Mouse (Mus musculus) urinary bladder, postnatal 4 days (tissue): ENCODE data around the gene Pttg1ip.

ENCODE experiments used
- DNase-seq, 2 experiments: peaks; one replicate each; pipeline ENCODE4 v3.0.0; 2021 to 2022; ENCODE audit warnings: low spot score in 2 of 2

Pttg1ip gene

DNA sequence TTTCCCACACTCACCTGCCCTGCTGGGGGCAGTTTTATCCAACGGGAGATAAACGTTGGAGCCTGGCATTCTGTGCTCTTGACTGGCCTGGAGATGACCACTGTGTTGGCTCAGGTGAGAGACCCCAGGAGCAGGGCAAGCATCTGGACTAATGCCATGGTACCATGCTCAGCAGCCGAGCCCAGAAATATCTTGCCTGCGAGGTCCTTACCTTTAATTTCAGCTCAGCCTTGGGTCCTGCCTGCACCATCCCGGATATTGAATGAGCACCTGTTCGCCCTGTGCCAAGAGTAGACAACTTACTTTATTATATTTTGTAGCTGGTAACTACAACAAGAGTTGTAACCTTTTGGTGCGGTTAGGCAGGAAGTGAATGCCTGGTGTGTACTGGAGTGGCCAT, 25.3 kb downstream of the Pttg1ip start:
- no peak for DNase-seq

DNA sequence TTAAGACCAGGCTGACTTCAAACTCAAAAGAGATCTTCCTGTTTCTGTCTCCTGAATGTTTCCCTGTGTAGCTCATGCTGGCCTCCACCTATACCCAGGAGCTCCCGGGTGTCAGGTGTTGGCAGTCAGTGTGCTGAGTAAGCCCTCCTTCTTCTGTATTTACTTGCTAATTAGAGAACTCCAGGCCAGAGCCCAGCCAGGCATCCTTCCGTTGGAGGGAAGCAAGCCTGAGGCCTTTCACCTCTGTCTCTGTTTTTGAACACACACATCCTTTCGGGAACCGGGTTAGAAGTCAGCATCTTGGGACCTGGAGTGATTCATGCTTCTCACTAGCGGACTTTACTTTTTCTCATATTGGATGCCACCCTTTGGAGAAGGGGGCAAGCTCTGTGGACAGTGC, 25.9 kb downstream of the Pttg1ip start:
- DNase-seq: no peak

DNA sequence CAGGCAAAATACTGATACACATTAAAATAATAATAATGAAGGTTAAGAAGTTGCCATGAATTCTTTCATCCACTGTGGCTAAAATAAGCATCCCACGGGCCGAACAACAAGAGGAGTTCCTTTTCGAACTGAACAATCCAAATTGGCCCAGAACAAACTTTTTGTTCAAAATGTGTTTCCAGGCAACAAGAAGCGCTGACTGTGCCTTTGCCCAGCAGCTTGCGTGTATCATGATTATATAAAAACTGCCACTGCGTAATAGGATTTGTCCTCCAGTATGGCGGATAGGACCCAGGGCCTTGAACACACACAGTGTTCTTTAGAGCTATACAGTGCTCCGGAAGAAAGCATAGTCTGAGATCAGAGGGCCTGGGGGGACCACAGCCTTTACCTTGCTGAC, 27.1 kb downstream of the Pttg1ip start:
- no peak for DNase-seq

DNA sequence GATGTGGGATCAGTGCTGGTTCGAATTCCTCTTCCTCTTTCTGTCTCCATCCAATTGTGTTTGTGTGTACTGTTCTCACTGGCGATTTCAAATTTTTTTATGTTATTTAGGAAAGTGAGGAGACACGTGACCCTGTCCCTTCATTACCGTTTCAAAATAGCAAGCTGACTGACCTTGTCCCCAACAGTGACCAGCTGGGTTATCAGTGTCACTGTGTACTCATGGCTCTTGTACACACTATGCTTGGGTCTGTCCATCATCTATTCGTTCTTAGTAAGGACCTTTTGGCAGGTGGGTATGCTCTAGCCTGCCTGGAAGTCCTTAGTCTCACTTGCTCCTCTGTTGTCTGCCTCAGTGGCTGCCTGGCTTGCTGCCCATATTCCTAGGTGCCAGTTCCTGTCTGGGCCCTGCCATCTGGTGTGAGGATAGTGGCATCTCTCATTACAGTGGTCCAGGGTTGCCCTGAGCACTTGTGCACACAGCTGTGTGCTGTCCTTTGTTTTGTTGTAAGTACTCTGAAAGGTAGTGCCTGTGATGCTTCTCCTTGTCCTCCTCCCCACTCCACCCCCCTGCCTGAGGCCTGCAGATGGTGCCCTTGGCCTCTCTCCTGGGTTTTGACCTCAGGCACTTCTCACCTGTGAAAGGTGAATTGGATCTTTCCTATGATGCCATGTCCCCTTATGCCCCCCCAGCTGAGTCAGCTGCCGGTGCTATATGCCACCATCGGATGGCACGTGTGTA, 28.9 kb downstream of the Pttg1ip start:
- DNase-seq: no peak

DNA sequence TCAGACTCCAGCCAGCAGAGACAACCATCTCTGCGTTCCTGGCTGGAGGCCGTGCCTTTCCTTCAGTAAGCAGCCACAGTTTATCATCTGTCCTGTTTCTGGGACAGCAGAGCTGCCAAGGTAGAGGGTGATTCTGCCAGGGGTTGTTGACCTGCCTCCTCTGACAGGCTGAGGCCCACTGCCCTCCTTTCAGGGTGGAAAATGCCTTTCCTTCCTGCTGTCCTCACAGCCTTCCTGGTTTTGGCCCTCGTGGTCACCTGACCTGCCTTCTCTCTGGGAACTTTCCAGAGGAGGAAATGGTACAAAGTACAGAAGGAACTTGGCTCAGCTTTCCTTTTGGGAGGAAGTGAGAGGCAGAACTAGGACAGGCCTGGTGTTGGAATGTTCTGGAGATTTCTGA, 31.9 kb downstream of the Pttg1ip start:
- DNase-seq: peak in 1 of 2 experiments; percentile 31

DNA sequence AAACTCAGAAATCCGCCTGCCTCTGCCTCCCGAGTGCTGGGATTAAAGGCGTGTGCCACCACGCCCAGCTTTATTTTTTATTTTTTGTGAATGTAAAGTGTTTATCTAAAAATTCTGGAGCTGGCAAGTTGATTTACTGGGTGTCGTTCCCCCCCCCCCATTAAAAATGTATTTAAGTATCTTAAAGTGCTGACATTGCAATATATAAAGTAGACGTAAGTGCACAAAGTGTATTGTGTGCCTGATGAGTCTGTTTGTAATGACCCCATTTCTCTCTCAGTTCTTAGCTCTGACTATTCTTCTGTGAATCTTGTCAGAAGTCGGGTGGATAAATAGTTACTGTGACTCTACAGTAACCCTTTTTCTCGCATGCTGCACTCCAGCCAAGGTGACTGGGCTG, 34.1 kb downstream of the Pttg1ip start:
- no peak for DNase-seq

DNA sequence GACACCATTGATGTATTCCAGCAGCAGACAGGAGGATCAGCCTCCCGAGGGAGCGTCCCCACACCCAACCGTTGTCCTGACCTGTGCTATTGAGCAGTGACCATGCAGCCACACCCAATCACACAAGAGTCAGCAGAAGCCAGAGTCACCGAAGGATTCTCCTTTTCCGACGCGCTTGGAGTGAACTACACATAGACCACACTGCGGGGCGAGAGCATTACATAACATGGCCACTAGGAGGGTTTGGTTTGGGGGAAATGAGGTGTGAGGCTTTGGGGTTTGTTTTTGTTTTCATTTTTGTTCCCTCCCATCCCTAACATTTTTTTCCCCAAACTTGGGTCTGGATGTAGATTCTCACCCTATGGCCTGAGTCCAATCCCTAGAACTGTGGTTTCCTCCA, 34.6 kb downstream of the Pttg1ip start:
- DNase-seq: no peak

DNA sequence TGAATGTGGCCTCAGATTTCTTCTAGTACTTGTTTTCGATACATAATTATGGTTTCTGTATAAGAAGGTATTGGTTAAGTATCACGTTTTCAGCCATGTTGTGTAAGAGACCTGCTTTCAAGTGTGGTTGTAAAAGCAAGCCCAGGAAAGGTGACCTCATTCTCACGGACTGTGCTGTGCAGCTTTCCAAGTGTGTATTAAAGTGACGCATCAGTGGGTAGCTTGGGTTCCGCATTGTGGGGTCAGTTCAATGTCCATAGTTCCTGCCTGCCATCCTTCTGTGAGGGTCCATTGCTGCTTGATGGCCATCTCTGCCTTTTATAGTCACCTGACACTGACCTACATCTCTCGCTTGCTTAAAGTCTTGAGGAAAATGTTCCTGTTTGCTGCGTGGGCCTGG, 35.4 kb downstream of the Pttg1ip start:
- no peak for DNase-seq

DNA sequence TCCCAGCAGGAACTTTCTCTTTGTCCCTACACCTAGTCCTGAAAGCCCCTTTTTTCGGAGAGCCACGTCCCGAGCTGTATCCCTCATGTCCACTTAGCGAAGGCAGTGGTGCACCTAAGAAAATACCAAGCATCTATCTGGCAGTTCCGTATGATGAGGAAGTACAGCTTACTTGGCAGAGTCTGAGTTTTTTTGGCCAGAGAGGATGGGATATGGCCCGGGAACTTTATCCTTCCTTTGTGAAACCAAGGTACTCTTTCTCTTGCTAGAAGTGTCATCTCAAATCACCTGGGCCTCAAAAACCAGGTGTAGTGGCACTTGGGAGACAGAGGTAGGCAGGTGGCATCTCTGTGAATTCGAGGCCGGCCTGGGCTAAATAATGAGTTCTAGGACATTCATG, 40.0 kb downstream of the Pttg1ip start:
- no peak for DNase-seq

DNA sequence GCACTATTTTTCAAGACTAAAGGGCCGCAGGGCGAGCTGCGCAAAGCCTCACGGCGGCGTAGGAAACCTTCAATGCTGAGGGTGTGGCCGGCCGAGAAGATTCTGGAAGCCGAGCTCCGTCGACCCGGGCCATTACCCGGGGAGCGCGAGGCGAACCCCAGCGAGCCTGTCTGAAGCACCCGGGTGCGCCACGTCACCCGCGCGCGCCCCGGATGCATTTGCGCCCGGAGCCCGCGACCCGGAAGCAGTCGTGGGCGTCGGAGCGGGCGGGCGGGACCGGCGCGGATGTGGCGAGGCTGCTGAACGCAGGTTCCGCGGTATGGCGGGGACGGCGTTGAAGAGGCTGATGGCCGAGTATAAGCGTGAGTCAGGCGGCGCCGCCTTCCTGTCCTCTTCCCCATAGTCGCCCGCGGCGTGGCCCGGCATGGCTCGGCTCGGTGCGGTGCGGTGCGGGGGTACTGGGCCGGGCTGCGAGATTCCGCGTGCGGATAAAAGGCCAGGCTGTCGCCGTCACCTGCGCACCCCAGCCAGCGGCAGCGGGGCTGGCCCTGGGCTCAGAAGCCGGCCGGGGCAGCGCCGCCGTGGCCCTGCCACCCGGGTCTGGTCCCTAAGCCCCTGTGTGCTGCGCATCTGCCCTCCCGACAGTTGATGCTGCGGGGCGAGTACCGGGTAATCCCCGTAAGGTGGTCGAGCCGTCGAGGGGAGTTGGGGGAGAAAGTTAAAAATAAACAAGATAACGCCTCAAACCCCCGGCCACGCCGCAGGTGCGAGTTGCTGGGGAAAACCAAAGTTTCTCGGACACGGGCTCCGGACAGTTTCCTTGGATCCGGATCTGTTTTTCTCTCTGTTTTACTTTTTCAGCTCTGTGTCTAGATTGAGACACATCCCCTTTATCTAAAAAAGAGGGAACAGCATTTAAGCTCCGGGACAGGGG, 40.8 kb downstream of the Pttg1ip start, which contains the start of gene Ube2g2:
TSS of gene Ube2g2 (plus strand) at position 221 of the 934 bp plus-strand sequence.
- DNase-seq: peak; percentile 93 to 95

DNA sequence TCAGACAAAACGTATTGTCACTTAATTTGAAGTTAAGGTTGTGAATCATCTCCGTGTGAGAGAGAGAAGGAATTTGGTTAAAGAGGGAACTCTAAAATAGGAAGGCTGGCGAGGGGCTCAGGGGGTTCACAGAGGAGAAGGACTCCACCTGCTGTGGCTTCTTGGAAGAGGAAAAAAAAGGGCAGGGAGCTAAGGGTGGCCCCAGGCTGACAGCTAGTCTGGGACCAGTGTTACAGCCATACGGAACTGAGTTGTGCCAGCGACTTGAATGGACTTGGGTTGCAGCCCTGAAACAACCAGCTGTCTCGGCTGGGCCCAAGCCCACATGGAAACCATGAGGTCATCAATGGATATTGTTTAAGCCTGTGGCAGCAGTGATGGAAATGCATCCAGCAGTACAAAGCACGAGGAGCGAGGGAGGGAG, 41.6 kb downstream of the Pttg1ip start:
- DNase-seq: peak in 1 of 2 experiments; percentile 28

DNA sequence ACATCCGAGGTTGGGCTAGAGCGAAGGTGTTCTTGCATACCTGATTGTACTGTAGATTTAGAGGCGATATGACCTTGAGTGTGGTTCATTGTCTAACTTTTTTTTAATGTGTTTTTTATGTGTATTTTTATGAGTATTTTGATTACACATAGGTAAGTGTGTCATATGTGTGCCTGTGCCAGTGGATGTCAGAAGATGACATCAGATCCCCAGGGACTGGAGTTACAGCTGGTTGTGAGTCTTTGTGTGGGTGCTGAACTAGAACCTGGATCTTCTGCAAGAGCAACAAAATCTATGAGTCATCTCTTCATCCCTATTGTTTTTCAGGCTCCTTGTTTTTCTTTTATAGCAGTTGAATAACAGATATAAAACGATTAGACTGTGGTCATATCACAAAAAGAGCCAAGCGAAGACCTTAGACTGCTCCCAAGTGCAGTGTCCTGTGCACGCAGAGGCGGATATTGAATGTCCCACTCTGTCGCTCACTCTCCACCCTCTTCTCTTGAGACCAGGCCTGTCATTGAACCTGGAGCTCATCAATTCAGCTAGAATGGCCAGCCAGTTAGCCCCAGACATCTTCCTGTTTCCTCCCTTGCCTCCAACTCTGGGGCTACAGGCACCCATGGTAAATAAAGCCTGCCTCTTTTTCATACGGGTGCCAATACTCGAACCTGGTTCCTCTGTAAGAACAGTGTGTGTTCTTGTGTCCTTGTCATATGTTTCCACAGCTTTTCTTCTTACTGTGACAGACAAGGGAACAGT, 42.3 kb downstream of the Pttg1ip start:
- DNase-seq: no peak

DNA sequence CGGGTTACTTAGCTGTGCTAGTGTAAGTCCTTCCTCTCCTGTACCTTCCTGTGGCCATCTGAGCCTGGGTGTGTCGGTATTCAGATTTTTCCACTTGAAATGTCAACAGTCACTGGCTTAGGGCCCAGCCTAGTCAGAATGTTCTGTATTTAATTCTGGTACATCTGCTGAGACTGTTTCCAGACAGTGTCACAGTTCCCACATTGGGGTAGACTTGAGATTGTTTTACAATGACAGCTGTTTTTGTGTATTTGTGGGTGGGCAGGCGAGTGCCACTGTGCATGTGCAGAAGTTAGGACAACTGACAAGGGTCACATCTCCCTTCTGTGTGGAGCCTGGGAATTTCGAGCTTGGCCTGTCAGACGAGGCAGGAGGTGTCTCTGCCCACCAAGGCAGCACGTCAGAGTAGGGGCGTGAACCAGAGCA, 43.1 kb downstream of the Pttg1ip start:
- DNase-seq: no peak

DNA sequence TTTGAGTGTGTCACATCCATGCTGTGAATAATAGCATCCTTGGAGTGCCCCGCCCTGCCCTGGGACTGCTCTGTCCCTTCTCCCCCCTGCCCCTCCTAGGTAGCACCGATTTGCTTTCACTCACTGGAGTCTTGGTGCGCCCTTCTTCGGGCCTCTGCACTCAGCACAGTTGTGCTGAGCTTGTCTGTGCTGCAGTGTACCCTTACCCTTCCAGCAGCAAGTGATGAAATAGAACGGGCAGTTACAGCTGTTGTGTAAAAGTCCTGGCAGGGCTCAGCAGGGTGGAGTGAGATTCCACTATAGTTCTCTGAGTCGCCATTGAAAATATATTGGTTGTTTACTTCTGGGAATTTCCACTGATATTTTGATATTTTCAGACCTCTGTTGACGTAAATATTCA, 44.5 kb downstream of the Pttg1ip start:
- DNase-seq: no peak

DNA sequence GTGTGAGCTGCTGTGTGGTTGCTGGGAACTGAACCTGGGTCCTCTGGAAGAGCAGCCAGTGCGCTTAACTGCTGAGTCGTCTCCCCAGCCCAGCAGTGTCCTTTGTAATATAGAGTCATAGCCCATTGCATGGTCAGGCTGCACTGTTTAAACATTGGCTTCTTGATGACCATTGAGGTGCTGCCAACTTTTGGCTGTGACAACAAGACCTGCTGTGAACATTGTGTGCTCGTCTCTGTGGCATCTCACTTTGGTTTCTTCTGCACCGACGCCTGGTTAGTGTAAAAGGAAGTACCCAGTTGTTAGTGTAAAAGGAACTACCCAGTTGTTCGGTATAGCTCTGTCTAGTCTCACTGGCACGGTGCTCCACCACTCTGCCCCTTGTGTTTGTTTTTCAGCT, 45.1 kb downstream of the Pttg1ip start:
- DNase-seq: no peak

DNA sequence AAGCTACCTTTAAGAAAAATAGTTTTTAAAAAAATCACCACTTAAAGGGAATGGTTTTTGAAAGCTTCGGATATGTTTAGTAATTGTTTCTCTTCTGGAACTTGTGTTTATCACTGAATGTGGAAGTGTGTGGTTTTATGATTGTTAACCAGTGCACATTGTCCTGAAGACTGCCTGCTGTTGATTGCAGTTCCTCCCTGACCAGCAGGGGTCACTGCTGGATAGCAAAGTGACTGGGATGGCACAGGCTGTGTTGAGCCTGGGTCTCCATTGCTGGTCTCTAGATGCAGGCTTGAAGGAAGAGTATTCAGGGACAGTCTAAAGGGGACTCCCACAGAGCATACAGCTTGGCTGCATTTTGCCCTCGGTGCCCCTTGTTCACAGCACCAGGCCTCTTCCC, 46.0 kb downstream of the Pttg1ip start:
- peak; percentile 66 to 77 for DNase-seq

DNA sequence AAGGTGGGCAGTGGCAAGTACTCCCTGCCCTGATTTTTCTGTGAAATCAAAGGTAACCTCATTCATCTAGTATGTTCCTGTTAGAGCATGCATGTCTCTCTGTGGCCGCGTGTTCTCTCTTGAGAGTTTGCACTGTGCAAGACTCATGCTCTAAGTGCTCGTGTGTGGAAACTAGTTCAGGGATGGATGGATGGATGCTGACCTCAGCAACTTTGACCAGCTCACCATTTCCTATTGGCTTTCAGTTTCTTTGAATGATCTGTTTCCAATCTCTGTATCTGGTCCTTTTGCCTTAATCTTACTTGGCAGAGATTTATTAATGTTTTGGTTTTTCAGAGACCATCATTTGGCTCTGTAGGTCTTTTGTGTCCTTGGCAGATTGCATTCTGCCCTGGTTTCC, 47.6 kb downstream of the Pttg1ip start:
- DNase-seq: no peak

DNA sequence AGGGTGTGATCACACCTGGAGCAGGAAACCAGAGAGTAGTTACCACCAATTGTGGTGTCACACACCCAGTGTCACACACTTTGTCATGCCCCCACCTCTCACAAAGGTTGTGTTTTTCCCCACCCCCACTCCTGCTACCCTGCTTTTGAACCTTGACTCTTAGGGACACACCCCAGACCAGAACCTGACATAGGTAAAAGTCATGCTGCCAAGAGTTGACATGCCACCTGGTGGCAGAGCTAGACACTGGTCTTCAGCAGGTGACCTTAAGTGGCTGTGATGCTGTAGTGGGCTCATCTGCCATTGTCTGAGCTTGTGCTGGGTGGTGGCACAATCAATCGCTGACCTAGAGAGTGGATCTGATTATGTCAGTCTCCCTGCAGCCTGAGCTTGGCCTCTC, 48.5 kb downstream of the Pttg1ip start:
- no peak for DNase-seq

DNA sequence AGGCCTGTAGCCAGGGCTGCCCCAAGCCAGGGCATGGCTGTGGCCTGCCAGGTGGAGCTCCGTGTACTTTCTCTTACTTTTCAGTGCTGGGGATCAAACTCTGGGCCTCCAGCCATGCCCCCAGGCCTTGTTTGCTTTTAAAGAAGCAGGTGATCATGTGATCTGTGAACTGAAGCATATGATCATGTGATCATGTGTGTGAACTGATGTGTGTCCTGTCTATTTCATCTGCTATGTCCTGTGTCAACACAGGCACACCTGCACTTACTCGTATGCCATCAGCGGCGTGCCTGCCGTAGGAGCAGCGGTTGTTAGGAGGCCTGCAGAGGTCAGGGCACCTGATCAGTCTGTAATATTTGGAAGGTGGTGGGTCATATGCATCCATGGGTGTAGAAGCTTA, 52.5 kb downstream of the Pttg1ip start:
- no peak for DNase-seq

DNA sequence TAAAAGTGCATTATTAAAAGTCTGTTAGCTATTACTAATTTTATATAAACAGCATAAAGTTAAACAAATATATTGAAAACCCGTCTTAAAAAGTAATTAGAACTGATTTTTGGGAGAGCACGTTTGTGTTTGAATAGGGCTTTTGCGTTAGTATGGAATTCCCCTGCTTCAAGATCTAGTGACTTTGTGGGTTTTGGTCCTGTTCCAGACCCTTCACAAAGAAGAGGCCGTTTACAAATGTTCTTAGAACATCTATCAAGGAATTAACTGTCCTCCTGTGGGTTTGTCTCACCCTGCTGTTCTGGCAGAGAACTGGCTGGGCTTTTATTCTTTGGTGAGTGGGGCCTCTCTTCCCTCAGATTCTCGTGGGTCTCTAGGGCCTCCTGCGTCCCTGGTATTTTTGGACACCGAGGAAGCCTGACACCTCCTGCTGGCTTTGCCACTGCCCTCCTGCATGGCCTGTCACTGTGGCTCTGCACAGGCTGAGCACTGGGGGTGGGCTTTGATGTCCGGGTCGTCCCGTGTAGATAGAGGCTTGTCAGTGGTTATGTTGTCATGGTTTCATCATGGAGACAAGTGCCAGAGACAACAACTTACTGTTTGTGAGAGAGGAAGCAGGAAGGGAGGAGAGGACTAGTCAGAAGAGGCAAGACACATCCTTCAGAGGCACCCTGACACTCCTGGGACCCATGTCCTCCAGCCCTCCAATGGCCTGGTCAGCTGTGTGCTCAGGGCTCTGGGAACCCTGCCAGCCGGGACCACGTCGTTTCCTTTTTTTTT, 53.1 kb downstream of the Pttg1ip start:
- no peak for DNase-seq

DNA sequence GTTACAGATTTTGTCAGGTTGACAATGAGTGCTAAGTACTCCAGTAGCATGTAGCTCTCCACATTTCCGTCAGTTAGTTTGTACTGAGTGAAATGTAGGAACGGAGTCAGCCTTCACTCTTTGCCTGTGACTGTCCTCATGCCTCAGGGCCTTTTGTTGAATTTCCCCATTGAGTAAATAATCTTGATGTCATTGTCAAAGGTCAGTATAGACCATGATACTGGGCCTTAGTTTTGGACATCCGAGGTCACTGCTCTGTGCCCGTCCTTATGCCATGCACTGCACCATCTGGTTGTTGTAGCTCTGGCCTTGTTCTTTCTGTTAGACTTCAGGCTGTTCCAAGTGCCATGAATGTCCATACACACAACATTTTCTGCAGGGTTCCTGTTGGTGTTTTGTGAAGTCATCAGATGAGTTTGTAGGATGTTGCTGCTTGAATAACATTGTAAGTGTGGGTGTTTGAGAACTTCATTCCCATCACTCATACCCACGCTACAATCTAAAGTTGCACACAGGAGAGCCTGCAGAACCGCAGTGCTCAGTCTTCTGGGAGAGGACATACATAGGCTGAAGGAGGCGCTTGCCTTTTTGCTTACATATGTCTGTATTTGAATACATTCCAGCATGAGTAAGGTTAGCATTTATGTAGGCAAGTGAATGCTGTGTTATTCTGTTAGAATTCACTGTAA, 54.9 kb downstream of the Pttg1ip start:
- no peak for DNase-seq
